Mouse (Mus musculus) left cerebral cortex, postnatal 25 days (tissue): ENCODE data around the gene Arfip1. TPM values are rescaled to one million over a fixed set of nuclear protein-coding genes. Genes with fewer than 3 reads are reported as not detected.
A peak's percentile ranks its signal among the peaks of the same experiment; 100 is the strongest.

ENCODE experiments used
- DNase-seq, 2 experiments: peaks; one replicate each; pipeline ENCODE4 v3.0.0; 2022; ENCODE audit warnings: low spot score in 2 of 2, mixed read lengths in 1 of 2
- intact Hi-C: fragments of 180-260 bp; cut with DNase I; formaldehyde crosslinking; loops from one replicate; pipeline ENCODE4 v1.15.1; 2025
- total RNA-seq, 2 experiments: library from RNA; stranded (reverse); gene quantifications; 2 replicates each; pipeline ENCODE4 v1.2.3; 2021

The Arfip1 gene
- total RNA-seq = 10 to 100 TPM; 17.3 to 19.4 TPM

DNA sequence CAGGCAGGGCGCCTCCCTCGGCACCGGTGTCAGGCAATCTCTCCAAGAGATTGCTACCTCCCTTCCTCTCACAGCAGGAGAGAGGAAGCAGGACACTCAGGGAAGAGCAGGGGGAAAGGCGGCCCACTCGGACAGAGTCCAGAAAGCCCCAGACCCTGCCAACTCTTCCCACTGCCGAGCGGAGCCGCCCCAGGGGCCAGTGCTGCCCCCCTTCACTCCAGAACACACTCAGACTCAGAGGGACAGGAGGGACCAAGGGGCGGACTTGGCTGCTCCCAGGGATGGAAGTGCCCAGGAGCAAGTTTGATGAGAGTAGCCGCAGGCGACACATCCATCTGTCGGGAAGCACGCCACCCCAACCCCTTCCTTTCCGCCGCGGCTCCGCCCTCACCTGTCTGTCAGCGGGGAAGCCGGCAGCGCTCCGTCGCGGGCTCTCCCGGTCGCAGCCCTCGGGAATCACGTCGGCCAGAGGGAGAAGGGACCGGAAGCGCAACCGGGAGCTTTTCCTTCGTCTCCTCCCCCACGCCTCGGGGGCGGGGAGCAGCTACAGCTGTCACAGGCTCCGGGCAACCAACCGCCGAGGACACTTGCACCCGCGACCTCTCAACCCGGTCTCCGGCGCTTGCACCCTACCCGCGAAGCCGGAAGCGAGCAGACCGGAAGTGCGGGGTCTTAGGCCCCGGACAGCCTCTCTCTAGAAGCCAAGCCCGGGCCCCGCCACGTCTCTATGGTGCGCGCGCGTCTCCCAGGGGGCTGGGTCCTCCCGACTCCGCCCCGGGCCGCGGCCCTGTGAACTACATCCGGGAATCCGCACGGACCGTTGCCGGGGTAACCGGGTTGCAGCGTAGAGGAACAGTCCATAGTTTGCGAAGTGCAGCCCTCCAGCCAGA lies at the start of gene Arfip1:
Gene Arfip1 (minus strand): TSS at position 603 of the 890 bp plus-strand sequence.
- intact Hi-C loops = no loop called here
- DNase-seq = peak; percentile 94 to 95

DNA sequence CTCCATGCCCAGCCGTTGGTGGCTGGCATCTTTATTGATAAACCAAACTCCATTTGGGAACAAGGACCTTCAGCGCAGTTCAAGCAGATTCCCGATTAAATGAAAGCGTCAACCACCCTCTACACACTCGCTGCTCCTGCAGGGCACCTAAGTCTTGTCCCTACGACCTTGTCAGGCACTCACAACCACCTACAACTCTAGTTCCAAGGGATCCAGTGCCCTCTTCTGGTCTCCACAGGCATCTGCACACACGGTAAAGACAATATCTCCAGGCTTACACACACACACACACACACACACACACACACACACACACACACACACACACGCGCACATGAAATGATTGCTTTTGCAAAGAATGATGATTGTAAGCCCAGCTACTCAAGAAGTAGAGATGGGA lies 49.2 kb upstream of the Arfip1 start:
- intact Hi-C loops = no loop called here

DNA sequence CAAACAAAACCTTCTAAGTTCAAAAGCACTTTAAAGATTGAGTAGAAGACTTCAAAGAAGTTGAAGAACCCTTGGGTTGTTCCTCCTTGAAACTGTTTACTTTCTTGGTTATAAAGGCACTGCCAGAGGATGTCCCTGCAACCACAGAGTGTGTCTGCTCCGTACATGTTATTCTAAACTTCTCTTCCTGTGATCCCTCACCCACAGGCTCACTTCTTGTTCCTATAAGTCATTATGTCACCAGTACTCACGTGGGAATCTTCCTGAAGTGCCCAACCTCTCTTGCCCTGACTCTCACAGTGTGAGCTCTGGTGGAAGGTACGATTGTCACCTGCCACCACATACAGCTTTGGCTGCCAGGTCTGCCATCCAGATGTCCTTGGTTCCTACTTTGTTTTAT lies 39.6 kb upstream of the Arfip1 start:
- DNase-seq = no peak
- intact Hi-C loops = no loop called here

More for the DNA sequence above, 49.2 kb upstream of the Arfip1 start:
- DNase-seq = no peak

DNA sequence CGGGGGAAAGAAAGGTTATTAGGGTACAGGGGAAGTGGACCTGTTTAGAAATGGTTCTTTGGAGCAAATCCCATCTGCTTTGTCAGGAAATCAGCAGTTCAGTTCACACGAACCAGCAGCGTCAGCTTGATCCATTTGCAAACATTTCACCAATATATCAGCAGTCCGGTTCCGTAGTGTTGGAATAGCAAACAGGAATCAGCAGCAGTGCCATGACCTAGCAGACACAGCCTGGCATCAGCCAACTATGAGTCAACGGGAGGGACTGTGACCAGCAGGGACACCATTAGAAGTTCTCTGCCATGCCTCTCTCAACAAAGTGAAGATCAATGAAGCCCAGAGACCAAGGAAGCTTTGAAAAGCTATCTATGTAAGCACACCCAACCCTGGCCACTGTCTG lies 37.3 kb upstream of the Arfip1 start:
- no peak for DNase-seq
- intact Hi-C loops = loop anchor here (5.0 kb wide), 2 partner anchors 63 to 268 kb away; no protein-coding TSS in a partner anchor

DNA sequence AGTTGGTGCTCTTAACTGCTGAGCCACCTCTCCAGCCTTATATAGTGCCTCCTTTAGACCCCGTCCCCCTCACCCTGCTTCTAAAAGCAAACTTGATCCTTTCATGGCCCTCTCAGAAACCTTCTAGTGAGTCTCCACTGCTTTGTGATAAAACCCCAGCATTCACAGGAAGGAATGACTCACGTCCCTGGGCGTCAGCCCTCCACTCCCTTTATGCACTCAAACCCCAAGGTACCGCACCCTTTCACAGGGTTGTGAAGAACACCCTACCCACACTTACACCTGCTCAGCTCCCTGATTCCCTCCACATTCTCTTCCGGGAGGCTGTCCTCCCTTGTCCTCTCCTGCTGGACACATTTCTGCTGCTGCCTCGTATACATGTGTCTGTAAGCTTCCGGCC lies 36.6 kb upstream of the Arfip1 start:
- intact Hi-C loops = loop anchor here (5.0 kb wide), 2 partner anchors 63 to 268 kb away; no protein-coding TSS in a partner anchor
- no peak for DNase-seq

DNA sequence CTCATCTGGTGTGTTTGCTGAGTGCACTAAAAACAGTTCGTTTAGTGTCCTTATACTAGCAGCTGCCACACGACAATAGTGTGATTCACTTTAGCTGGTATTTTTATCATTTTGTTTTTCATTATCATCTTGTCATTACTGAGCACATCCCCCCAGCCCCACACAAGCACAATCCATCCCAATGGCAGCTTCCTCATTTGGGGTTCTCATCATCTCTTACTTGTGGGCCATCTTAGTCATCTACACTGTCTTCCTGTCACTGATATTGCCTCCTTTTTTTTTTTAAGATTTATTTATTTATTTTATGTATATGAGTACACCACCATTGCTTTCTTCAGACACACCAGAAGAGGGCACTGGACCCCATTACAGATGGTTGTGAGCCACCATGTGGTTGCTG lies 36.2 kb upstream of the Arfip1 start:
- no peak for DNase-seq
- intact Hi-C loops = loop anchor here (5.0 kb wide), 2 partner anchors 64 to 269 kb away; no protein-coding TSS in a partner anchor

DNA sequence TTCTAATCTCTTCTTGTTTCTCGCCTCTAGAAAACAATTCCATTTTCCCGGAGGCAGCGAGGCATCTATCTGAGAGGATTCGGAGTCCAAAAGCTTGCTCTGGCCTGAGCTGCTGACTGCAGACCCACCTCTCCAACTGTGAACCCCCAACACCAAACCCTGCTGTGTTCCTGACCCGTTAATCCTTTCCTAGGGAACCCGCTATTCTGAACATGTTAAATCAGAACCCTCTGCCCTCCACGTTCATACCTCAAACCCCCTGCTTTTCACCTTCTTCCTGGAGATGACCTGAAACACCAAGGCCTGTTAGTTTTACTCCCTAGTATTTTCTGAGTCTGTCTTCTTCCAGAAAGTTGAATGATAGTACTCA lies 33.4 kb upstream of the Arfip1 start:
- no peak for DNase-seq
- intact Hi-C loops = loop anchor here (2.0 to 5.0 kb wide), 3 partner anchors 66 to 271 kb away; no protein-coding TSS in a partner anchor

DNA sequence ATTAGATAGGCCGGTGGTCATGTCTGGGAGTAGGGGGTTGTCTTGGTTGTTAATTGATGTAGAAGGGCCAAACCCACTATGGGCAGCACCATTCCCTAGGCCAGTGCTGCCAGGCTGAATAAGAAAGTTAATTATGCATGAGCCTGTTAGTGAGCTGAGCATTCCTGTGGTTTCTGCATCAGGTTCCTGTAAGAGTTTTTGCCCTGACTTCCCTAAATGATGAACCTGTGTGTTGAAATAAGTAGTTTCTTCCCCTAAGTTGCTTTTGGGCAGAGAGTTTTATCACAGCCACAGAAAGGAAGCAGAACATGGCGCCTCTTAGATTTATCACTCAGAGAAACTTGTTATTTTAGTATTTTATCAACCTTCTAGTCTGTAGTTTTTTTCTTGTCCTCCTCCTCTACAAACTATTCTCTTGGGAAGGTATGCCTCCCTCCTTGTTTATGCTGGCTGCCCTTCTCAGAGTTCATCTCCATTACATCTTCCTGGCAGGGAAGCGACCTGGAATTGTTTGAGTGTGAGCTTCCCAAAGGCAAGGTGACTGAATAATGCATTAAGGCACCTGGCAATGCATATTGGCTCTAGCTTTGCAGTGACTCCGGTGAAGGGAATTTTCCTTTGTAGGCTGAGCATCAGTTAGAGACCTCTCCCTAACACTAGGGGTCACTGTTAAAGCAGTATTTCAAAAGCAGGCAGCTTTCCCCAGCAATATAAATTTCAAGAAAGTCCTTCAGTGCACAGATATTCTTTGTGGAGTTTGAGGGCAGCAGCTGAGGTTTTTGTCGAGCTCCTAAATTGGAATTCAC lies 32.8 kb upstream of the Arfip1 start:
- DNase-seq = peak; percentile 37 to 70
- intact Hi-C loops = loop anchor here (2.0 to 5.0 kb wide), 3 partner anchors 67 to 272 kb away; no protein-coding TSS in a partner anchor

DNA sequence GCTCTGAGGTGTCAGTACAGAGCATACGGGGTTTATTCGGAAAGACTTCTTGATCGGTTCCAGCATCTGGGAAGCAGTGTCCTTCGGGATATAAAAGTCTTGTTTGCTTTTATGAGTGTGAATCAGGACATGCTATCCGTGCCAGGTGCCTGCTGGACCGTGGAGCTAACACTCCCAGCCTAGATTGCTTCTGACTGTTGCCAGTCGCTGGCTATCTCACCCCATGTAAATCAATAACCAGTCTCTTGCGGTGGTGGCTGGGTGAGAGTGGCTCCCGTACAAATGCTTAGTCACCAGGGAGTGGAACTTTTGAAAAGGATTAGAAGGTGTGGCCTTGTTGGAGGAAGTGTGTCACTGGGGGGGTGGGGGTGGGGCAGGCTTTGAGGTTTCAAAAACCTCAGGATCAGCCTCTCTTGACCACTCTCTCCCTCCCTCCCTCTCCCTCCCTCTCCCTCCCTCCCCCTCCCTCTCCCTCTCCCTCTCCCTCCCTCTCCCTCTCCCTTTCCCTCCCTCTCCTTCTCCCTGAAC lies 27.8 kb upstream of the Arfip1 start:
- intact Hi-C loops = no loop called here
- no peak for DNase-seq

DNA sequence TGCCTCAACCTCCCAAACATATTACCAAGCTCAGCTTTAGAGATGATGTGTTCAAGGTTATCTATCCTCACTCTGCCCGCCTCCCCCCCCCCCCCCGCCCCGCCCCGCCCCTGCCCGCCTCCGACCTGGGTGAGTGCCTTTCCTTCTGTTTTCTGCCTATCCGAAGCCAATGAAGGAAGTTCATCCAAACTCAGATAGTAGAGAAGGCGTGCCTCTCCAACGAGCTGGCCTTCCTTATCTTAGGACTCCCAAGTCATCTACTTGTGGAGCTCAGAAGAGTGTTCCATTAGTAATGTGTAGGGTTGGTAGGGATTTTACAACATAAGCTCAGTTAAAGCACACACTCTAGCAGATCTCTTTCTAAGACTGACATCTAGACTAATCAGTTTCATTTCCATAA lies 20.8 kb upstream of the Arfip1 start:
- DNase-seq = no peak
- intact Hi-C loops = no loop called here

DNA sequence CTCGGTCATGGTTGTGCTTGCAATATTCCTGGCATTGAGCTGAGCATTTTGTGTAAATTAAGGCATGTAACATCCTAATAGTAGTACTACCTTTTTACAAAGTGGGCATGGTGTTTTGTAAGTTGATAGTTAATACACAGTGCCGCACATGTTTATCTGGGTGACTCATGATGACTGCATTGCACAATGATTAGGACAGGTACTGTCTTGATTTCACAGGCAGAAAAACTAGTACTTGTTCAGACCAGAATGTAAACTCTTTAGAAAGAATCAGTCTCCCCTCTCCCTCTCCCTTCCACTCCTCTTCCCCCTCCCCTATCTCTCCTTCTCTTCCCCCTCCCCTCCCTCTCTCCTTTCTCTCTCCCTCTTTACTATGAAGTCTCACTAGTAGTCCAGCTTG lies 20.3 kb upstream of the Arfip1 start:
- DNase-seq = no peak
- intact Hi-C loops = no loop called here

DNA sequence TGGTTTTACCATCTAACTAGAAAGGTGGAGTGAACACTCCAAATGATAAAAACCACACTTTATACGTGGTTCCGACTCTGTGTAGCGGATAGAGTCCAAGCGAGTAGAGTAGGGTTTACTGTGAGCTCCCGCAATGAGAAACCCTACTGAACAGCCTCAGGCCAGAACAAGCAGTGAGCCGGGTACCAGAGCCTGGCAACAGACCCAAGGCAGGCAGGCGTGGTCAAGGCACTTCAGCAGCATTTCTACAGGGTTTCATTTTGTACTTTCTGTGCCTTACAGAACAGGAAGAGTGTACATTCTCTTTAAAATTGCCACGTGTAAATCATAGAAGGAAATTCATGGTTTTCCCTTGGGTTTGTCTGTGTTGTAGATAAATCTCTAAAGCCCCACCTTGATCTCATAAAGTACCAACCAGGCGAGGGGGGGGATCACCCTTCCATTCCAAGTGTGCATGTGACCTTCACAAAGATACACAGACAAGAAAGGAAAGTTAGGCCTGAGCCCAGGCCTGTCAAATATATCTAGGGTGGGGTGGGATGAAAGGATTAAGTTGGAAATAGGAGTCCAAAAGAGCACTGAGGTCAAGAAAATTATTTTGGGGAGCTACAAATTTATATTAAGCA lies 19.6 kb upstream of the Arfip1 start:
- no peak for DNase-seq
- intact Hi-C loops = no loop called here

DNA sequence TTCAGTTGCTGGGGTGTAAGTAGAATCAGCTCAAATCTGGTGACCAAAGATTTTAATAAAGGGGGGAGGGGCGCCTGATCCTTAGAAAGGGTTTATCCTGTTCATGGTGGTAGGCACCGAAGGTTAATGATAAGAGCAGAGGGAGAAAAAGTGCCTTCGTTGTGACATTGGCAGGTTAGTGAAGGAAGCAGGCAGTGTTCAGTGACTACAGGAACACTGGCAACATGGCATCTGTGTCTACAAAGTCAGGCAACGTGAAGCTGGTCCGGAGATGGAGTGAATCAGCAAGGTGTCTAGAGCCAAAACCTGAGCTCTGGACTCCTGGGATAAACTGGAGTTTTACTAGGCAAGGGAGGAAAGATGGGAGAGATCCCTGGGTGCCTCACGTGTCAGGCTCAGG lies 16.3 kb upstream of the Arfip1 start:
- intact Hi-C loops = no loop called here
- no peak for DNase-seq

DNA sequence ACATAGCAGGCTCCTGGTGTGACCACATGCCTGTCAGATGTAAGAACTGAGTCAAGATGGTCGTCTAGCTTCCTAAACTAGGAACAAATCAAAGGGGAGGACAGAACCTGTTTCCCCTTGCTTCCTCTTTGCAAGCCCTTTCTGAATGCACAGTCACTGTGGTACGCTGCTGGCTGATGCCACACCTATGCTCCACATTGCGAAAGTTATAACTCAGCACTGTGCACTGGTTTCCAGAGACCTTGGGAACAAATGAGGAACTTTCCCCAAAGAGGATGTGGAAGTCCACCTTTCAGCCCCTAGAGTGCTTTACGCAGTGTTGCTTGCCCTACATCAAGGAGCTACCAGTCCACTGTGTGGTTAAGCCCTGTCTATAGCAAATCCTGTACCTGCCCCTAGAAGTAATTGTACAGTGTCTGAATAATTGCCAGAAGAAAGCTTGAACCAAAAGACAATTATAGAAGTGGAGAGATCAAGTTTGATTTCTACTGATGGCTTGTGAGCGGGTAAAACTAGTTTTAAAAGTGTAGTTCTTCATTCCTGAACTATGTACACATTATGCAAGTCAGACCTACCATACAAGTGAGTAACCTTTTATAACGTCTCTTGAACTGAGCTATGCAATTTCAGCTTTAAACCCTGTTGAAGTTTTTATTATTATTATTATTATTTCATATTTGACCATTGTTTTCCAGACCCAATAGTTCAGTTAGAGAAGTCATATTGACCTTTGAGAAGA lies 15.7 kb upstream of the Arfip1 start:
- intact Hi-C loops = no loop called here
- no peak for DNase-seq

DNA sequence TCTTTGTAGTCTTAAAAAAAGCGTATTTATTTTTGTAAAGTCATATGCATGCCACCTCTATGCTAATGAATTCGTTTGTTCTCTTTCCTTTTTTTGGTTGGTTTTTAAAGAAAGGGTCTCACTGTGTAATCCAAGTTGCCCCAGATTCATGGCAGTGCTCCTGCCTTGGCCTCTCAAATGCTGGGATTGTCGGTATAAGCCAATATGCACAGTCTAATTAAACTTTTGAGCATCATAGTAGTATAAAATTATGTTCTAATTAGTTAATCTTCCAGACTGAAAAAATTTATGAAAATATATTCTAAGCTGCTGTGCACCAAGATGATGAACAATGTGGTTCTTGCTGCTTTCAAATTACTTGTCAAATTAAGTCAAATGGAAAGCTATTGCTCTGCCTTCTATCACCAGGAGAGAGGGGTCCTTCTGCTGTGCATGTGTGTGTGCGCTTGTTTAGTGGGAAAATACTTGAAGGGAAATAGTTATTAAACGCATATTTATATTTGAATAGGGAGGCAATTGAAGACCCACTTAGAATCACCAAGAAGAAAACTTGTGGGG lies 13.3 kb upstream of the Arfip1 start:
- intact Hi-C loops = no loop called here
- DNase-seq = no peak

DNA sequence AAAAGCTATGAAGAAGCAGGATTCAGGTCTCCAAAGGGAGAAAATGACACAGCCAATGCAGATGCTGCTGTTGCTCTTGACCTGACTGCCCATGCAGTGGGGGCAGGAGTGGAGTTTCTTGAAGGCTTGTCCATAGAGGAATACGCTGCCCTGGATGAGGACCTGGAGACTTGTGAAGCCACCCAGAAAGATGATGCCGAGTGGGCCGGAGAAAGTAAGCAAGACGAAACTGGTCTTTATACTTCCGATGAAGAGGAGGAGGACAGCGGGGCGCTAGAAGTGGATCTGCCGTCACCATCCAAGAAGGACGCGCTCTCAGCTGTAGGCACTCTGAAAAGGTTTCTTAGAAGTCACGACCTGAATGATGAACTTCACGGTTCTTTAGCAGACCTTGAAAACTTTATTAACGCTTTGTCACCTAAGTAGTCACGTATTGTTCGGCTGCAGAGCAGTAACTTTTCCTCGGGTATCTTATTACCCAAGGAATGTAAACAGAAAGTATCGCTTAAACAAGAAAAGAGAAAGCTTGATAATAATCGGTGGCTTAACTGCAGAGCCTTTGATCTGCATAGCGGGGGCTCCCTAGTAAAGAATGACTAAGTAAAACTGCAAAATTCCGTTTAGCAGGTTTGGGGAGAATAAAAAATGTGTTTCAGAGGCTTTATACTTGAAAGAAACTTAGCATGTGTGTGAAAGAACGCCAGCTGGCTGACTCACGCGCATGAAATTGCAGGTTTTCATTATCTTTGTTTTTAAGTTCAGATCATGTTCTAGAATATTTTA lies 12.7 kb upstream of the Arfip1 start:
- intact Hi-C loops = no loop called here
- peak; percentile 52 to 84 for DNase-seq

DNA sequence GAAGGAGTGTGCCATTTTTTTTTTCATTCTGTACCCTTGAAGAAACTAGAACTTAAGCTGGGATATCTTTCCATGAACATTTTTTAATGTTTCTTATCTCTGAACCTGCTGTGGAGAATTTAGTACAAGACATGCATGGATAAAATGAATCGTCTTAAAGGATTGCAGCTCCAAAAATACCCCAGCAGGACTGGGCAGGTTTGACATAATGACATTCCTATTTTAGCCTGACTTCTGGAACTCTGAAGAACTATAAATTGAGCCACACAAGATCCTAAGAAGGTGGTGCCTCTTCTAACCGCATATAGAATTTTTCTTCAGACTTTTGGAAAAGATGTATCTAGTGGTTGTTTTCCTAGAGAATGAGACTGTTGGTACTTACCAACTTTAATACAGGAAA lies 10.8 kb upstream of the Arfip1 start, which contains the start of gene Tigd4:
Gene Tigd4 (plus strand): TSS at position 301 of the 400 bp plus-strand sequence.
- no peak for DNase-seq
- intact Hi-C loops = no loop called here

DNA sequence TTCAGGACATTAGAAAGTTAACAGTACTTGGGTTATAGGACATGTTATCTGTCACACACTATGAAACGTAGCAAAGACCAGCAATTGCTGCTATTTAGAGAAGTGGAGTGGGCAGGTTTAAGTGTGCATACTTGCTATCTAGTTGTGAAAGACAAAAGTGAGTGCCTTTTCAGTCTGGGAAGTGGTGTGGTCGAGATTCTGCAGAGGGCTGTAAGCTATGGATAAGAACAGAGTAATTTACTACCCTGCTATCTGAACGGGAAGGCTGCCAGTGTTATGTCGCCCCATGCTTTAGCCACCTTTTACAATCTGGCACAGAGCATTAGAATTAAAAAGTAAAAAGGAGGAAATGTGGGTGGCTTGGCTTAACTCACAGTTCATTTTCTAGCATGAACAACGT lies 4.3 kb upstream of the Arfip1 start:
- no peak for DNase-seq
- intact Hi-C loops = no loop called here
